Mouse (Mus musculus): ENCODE measurements at regions not wholly inside any gene's neighbourhood (a gene's known extent, or its start where the extent isn't known, plus 50 kb on each side); places are given as distances from the start of the nearest gene placed in this dataset.

DNA sequence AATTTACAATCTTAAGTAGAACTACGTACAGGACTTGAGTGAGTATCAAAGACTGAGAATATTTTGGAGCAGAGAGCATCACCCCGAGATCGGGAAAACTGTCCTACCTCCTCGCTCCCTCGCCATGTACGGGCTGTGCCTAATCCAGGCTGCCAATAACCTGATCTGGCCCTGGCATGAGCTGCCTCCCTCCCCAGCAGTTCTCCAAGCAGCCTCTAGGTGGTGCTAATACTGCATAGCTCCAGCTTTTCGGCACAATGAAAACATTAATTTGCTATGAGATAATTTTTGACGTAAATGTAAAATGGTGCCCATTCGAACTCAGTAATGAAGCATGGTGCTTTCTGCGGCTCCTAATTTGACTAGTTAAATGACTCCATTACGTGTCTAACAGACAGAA is 399.6 kb downstream of the Zfp536 start:
- DNase-seq (ENCODE audit: low spot score in 2 of 2), result peak; percentile 81 to 83

- no peak for DNase-seq (ENCODE audit: low spot score in 2 of 2)
These were observed 398.4 kb downstream of the Zfp536 start for GRCm38 (mm10) chr7:37375044-37375443.

DNA sequence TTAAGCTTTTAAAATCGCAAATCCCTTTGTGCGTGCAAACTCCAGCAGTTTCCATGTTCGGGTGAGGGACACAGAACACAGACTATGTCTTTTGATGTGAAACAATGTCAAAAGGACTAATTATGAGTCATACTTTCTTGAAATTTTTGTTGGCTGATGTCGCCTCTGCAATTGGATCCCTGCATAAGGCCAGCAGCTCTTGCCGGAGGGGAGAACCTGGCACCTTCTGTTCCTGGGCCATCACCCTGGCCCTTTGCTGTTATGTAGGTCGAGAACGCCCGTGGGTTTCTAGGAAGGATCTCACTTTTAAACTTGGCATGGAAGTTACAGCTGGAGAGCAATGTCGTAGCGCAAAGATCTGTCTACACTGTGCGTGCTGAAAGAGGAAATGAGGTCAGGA is 397.9 kb downstream of the Zfp536 start:
- no peak for DNase-seq (ENCODE audit: low spot score in 2 of 2)

DNA sequence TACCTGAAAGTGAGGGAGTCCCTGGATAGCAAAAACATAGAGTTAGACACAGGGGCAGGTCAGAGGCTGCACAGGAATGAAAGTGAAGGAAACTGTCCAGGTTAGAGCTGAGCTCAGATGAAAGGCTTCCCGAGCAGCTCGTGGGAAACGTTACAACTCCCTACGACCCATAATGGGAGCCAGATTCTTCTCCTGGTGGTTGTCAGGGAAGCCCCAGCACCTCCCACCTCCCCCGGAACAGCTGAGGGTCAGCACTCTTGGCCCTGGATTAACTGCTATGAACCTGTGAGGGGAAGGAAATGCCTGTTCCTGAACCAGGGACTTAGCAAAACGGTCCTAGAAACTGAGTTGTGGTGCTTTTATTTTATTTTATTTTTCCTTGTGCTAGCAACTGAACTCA is 397.2 kb downstream of the Zfp536 start:
- DNase-seq (ENCODE audit: low spot score in 2 of 2), result no peak

- DNase-seq (ENCODE audit: low spot score in 2 of 2), result no peak
These were observed 395.4 kb downstream of the Zfp536 start for GRCm38 (mm10) chr7:37377889-37378521.

GRCm38 (mm10) chr7:37387871-37388270 is 385.6 kb downstream of the Zfp536 start:
- no peak for DNase-seq (ENCODE audit: low spot score in 2 of 2)

DNA sequence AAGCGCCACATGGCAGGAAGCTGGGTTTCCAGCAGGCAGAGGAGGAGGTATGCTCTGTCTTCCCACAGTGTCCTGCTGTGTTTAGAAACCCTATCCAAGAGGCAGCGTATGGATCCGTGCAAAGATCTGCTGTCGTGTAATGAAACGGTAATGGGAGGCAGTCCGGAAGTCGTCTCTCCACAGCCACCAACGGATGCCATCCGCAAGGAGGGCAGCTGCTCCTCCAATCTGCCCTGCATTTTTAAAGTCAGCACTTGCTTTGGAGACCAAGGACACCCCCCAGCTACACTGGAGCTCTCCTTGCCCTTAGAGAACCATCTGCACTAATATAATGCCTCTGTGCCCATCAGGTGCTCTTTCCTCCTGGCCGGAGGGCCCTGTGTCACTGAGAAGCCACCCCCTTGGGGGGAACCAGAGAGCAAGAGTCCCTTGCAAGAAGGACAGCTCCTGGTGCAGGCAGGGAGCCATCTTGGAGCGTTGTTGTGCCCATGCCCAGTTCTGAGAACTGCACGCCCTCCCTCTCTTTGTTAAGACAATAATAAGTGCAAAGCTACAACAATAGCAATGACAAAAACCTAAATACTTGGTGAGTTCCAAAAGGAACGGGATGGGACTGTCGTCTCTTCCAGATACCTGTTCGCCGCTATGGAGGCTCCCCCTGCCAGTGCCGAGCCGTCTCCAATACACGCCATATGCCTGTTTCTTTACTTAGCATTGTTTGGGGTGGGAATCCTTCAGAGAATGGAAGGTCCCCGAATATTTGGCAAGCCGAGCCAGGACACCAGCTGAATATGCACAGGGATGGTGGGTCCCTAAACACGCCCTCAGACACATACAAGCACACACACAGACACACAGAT is 384.4 kb downstream of the Zfp536 start:
- DNase-seq (ENCODE audit: low spot score in 2 of 2), result peak in 1 of 2 experiments; percentile 22

DNA sequence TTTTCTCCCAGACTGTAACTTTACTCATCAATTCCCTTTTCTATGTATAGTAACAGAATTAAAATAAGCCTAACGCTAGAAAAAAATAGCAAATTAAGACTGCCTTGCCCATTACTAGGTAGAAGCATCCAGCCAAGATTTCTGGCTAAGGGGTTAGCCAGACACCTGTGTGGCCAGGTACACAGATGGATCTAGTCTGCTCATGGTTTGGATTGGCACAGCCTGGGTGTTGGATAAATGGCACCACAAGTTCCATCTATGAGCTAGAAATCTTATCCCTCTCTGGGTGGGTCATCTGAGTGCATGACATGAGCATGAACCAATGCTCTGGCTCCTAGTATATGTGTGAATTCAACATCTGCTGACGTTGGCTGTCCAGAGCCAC is 383.7 kb downstream of the Zfp536 start:
- DNase-seq (ENCODE audit: low spot score in 2 of 2), result no peak

GRCm38 (mm10) chr7:37390271-37390670 is 383.2 kb downstream of the Zfp536 start:
- no peak for DNase-seq (ENCODE audit: low spot score in 2 of 2)

- DNase-seq (ENCODE audit: low spot score in 2 of 2), result no peak
These were observed 381.3 kb downstream of the Zfp536 start for GRCm38 (mm10) chr7:37392122-37392521.

- DNase-seq (ENCODE audit: low spot score in 2 of 2), result no peak
These were observed 380.8 kb downstream of the Zfp536 start for GRCm38 (mm10) chr7:37392604-37393003.

DNA sequence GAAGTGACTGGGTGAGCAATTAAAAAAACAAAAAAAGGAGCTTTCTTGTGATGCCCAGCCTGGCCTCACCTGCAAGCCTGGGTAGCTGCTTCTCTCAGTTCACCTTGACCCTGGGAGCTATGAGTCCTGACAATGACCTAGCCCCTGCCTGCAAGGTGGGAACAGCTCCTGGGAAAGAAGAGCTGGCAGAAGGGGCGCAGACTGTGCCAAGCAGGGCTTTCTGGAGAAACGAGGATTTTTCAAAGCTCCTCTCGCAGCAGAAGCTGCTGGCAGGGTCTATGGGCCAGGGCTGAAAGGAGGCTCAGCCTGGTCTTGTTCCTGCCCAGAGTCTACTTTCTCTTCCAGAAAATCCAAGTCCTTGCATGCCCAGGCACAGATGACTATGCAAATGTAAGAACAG is 380.4 kb downstream of the Zfp536 start:
- no peak for DNase-seq (ENCODE audit: low spot score in 2 of 2)

DNA sequence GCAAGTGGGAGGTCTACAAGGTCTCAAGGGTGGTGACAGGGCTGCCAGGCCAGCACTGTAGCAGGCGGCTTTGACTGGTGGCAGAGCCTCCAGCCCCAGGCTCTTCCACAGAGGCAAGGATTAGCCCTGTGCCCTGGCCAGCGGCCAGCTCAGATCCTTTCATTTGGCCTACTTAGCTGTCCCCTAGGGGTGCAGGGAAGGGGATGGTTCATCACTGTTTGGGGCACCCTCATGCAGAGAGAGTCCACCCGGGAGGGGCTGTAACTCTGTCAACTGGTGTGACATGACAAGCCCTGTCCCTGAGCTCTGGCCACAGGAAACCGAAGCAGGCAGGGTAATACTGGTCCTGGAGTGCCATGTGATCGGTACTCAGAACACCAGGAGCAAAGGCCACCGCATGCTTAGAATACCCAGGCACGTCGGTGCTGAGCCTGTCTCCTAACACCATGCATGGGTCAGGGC is 378.4 kb downstream of the Zfp536 start:
- no peak for DNase-seq (ENCODE audit: low spot score in 2 of 2)

GRCm38 (mm10) chr7:37395881-37396513 is 377.4 kb downstream of the Zfp536 start:
- no peak for DNase-seq (ENCODE audit: low spot score in 2 of 2)

- no peak for DNase-seq (ENCODE audit: low spot score in 2 of 2)
These were observed 370.0 kb downstream of the Zfp536 start for GRCm38 (mm10) chr7:37403483-37403882.

GRCm38 (mm10) chr7:37413350-37413749 is 360.1 kb downstream of the Zfp536 start:
- no peak for DNase-seq (ENCODE audit: low spot score in 2 of 2)

DNA sequence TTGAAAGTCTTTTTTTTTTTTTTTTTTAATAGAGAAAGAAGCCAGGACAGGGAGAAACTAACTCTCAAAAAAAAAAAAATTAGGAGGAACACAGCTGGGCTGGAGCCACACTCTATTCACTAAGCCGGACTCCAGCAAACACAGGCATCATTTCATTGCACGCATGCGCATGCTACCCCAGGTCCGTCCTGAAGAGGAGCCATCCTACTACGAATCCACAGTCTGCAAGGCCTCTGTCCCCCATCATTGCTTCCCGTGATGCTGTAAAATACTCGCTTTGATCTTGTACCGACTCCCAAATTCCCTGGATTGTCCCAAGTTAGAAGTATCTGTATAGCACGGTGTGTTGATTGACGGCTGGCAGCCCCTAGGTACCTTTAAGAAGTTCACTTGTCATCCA is 351.7 kb downstream of the Zfp536 start:
- no peak for DNase-seq (ENCODE audit: low spot score in 2 of 2)

Measured in left cerebral cortex, adult 18-20 months (tissue).